Mouse (Mus musculus): ENCODE measurements at regions not wholly inside any gene's neighbourhood (a gene's known extent, or its start where the extent isn't known, plus 50 kb on each side); places are given as distances from the start of the nearest gene placed in this dataset.
A peak's percentile ranks its signal among the peaks of the same experiment; 100 is the strongest.

GRCm38 (mm10) chr6:41121641-41122040 lies 86.3 kb upstream of the 2210010C04Rik start:
- no peak for DNase-seq

- DNase-seq = no peak
These were observed 83.9 kb upstream of the 2210010C04Rik start for GRCm38 (mm10) chr6:41119176-41119575.

GRCm38 (mm10) chr6:41118201-41118976 lies 83.1 kb upstream of the 2210010C04Rik start:
- DNase-seq = peak; percentile 61

GRCm38 (mm10) chr6:41113943-41114342 lies 78.6 kb upstream of the 2210010C04Rik start:
- DNase-seq = no peak

- peak; percentile 34 for DNase-seq
These were observed 77.7 kb upstream of the 2210010C04Rik start for GRCm38 (mm10) chr6:41112861-41113610.

GRCm38 (mm10) chr6:41111829-41112228 lies 76.5 kb upstream of the 2210010C04Rik start:
- no peak for DNase-seq

GRCm38 (mm10) chr6:41108897-41109296 lies 73.6 kb upstream of the 2210010C04Rik start:
- no peak for DNase-seq

- DNase-seq = no peak
These were observed 68.5 kb upstream of the 2210010C04Rik start for GRCm38 (mm10) chr6:41103689-41104400.

- no peak for DNase-seq
These were observed 66.7 kb upstream of the 2210010C04Rik start for GRCm38 (mm10) chr6:41101997-41102396.

GRCm38 (mm10) chr6:41100258-41100657 lies 64.9 kb upstream of the 2210010C04Rik start:
- no peak for DNase-seq

GRCm38 (mm10) chr6:41091177-41091829 lies 56.0 kb upstream of the 2210010C04Rik start:
- DNase-seq = no peak

Data from layer of hippocampus, adult 9-11 months (tissue).